Mouse (Mus musculus) heart, postnatal 0 days (tissue): ENCODE measurements around the gene Wdr48. TPM values are rescaled to one million over a fixed set of nuclear protein-coding genes. Genes with fewer than 3 reads are reported as not detected.

Source experiments
- ATAC-seq: fragments of 200-750 bp; cut with Nextera tagmentation; 2 replicates; pipeline ENCODE4 v1.8.0; 2017; ENCODE audit warnings: low read depth, moderate number of reproducible peaks, moderate library complexity; ENCODE audit not compliant: insufficient read depth
- DNase-seq: peaks from one replicate; pipeline ENCODE4 v3.0.0-alpha.2; 2016; ENCODE audit warnings: low spot score
- H3K27ac ChIP-seq: fragments of 300-500 bp; sonication (generic); 2 replicates; pipeline ENCODE4 v1.5.1; 2014; ENCODE audit warnings: low read depth, mild to moderate bottlenecking
- H3K27me3 ChIP-seq: fragments of 300-500 bp; sonication (generic); 2 replicates; pipeline ENCODE4 v1.6.1; 2014; ENCODE audit warnings: low read length, mixed read lengths; ENCODE audit not compliant: control insufficient read depth, insufficient read depth
- H3K36me3 ChIP-seq: fragments of 300-500 bp; sonication (generic); replicated peaks from 2 replicates; pipeline ENCODE4 v1.6.1; 2014; ENCODE audit warnings: low read length, mixed read lengths; ENCODE audit not compliant: control insufficient read depth, insufficient read depth
- H3K4me1 ChIP-seq: fragments of 300-500 bp; sonication (generic); 2 replicates; pipeline ENCODE4 v1.6.1; 2014; ENCODE audit warnings: antibody characterized with exemption; ENCODE audit not compliant: control insufficient read depth, insufficient read depth
- H3K4me2 ChIP-seq: fragments of 300-500 bp; sonication (generic); 2 replicates; pipeline ENCODE4 v1.6.1; 2014; ENCODE audit warnings: low read depth, mild to moderate bottlenecking, low read length, moderate library complexity
- H3K4me3 ChIP-seq: fragments of 300-500 bp; sonication (generic); 2 replicates; pipeline ENCODE4 v1.5.1; 2014; ENCODE audit warnings: low read depth, low read length
- H3K9ac ChIP-seq: fragments of 300-500 bp; sonication (generic); replicated peaks from 2 replicates; pipeline ENCODE4 v1.6.1; 2014; ENCODE audit warnings: low read depth, low read length, mixed read lengths
- H3K9me3 ChIP-seq: fragments of 300-500 bp; sonication (generic); replicated peaks from 2 replicates; pipeline ENCODE4 v1.6.1; 2016; ENCODE audit warnings: low read length; ENCODE audit not compliant: control insufficient read depth
- CTCF ChIP-seq: IDR thresholded peaks from 2 replicates; pipeline ENCODE4 v1.5.1; 2016; ENCODE audit warnings: antibody characterized with exemption, control low read depth, low read depth
- EP300 ChIP-seq: IDR thresholded peaks from 2 replicates; pipeline ENCODE4 v1.6.1; 2016; ENCODE audit warnings: antibody characterized with exemption, low read depth
- WGBS: fragments of 180-500 bp; shearing (Covaris S2); extraction: QIAGEN DNeasy Blood & Tissue Kit; methylation state at CpG from one replicate; pipeline ENCODE4 v1.1.7; 2014; 5-methylcytosine and 5-hydroxymethylcytosine counted together
- polyA plus RNA-seq: library from polyadenylated mRNA; unstranded; fragments of >200 nt; fragmentation: Nextera tagmentation; extraction: Ambion mirVana; gene quantifications from 2 replicates; pipeline ENCODE4 v1.2.1, GENCODE M21; 2015
- total RNA-seq: library from RNA; depleted of rRNA; stranded (reverse); fragments of >200 nt; gene quantifications from 2 replicates; pipeline ENCODE4 v1.2.3, GENCODE M21; 2014; ENCODE audit warnings: low replicate concordance; rRNA removed

The Wdr48 gene
- total RNA-seq (19.0 and 25.3 TPM in 2 replicates), polyA plus RNA-seq (19.4 and 19.9 TPM in 2 replicates)

- ATAC-seq (peak; percentile 100), DNase-seq (peak; percentile 100)
- 3% methylated on average over 34 of the region's 34 CpGs for WGBS
- Histone ChIP-seq H3K4me3 (peak within 1 kb of the TSS; percentile 97), H3K4me1 (peaks cover 12% of the 10 kb centered on the region; the same call in 1 of the 2 replicates), H3K9me3 (no peaks in the 10 kb centered on the region), H3K4me2 (peak within 1 kb of the TSS; percentile 84), H3K27ac (peak within 1 kb of the TSS; percentile 80), H3K9ac (peak within 1 kb of the TSS; percentile 88), H3K27me3 (no peaks in the 10 kb centered on the region), H3K36me3 (no peaks in the 10 kb centered on the region)
- TF ChIP-seq EP300 (no peak), CTCF (no peak)
Measured at GRCm38 (mm10) chr9:119894339-119895009, at the start of gene Wdr48. Gene Wdr48 (plus strand): TSS chr9:119894878.

GRCm38 (mm10) chr9:119847187-119847586 is 47.5 kb upstream of the Wdr48 start:
- Histone ChIP-seq H3K4me3 (no peak overlapping the region), H3K9me3 (no peaks in the 10 kb centered on the region), H3K27ac (no peak overlapping the region), H3K27me3 (no peaks in the 10 kb centered on the region), H3K9ac (no peak overlapping the region), H3K4me1 (no peaks in the 10 kb centered on the region), H3K4me2 (no peak overlapping the region), H3K36me3 (no peaks in the 10 kb centered on the region)
- TF ChIP-seq EP300: no peak
- no peak for TF ChIP-seq CTCF
- ATAC-seq (no peak), DNase-seq (no peak)
- WGBS: 69% methylated on average over 6 of the region's 6 CpGs

- TF ChIP-seq CTCF (no peak), EP300 (no peak)
- H3K4me1 ChIP-seq: no peaks in the 10 kb centered on the region
- no peak for ATAC-seq
- no peaks in the 10 kb centered on the region; the same call in 1 of the 2 replicates for H3K9me3 ChIP-seq
- no peaks in the 10 kb centered on the region for H3K27me3 ChIP-seq
- DNase-seq: no peak
- H3K4me2 ChIP-seq: no peak overlapping the region
- no peak overlapping the region for H3K4me3 ChIP-seq
- H3K36me3 ChIP-seq: no peaks in the 10 kb centered on the region
- H3K27ac ChIP-seq: no peak overlapping the region
- 27% methylated on average over 7 of the region's 7 CpGs for WGBS
- H3K9ac ChIP-seq: no peak overlapping the region
Measured at GRCm38 (mm10) chr9:119848671-119849070, 46.0 kb upstream of the Wdr48 start.

DNA sequence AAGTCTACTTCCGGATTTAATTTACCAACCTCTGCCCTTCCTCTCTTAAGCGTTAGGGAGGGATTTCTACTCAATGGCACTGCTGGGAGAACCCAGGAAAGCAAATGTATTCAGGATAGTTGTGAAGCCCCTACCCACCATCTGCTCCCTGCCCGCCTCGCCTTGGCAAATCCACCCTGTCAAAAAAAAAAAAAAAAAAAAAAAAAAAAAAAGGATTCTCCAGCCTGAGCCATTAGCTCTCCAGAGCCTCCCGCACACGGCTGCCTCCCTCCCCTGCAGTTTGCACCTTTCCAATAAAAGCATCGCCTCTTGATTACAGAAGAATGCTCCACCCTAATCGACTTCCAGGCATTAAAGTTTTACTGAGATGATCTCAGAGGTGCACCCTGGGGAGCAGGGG is 45.5 kb upstream of the Wdr48 start:
- H3K9me3 ChIP-seq: no peaks in the 10 kb centered on the region; the same call in 1 of the 2 replicates
- no peak overlapping the region for H3K27ac ChIP-seq
- no peak for ATAC-seq
- no peak for DNase-seq
- TF ChIP-seq CTCF (no peak), EP300 (no peak)
- WGBS: 26% methylated on average over 8 of the region's 8 CpGs
- H3K9ac ChIP-seq: no peak overlapping the region
- H3K4me2 ChIP-seq: no peak overlapping the region
- no peaks in the 10 kb centered on the region for H3K27me3 ChIP-seq
- no peaks in the 10 kb centered on the region for H3K36me3 ChIP-seq
- H3K4me1 ChIP-seq: no peaks in the 10 kb centered on the region
- H3K4me3 ChIP-seq: no peak overlapping the region

DNA sequence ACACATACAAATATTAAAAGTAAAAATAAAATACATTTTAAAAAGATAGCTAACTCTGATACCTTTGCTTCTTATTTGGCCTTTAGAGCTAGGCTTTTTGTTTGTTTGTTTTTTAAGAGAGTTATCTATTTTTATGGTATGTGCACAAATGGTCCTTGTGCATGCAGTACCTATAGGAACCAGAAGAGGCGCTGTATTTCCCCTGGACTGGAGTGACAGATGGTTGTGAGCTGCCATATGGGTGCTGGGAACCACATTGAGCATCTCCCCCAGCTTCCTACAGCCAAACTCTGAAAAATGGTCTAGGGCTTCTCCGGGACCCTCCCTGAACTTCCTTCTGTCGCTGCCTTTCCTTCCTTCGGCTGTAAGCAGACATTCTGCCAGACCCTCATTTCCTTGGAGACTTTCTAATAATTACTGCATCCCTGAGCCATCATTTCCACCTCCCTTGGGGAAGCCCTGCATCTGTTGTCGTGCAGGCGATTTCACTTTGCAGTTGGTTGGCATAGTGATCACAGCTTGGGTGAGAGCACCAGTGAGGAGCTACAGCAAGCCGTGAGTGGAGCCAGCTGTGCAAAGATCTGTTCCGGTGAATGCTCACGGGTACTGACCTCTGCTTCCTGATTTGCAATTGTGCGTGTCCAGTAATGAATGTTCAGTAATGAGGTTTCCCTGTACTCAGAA is 42.2 kb upstream of the Wdr48 start:
- no peaks in the 10 kb centered on the region for H3K36me3 ChIP-seq
- H3K4me1 ChIP-seq: no peaks in the 10 kb centered on the region
- ATAC-seq: no peak
- H3K9me3 ChIP-seq: no peaks in the 10 kb centered on the region; the same call in none of the 2 replicates
- TF ChIP-seq EP300 (no peak), CTCF (no peak)
- DNase-seq: no peak
- no peak overlapping the region for H3K9ac ChIP-seq
- 74% methylated on average over 10 of the region's 10 CpGs for WGBS
- no peak overlapping the region for H3K27ac ChIP-seq
- H3K27me3 ChIP-seq: no peaks in the 10 kb centered on the region
- H3K4me2 ChIP-seq: no peak overlapping the region
- no peak overlapping the region for H3K4me3 ChIP-seq
